Mouse (Mus musculus): Measurements from ENCODE around the gene Kpnb1. TPM values are rescaled to one million over a fixed set of nuclear protein-coding genes. Genes with fewer than 3 reads are reported as not detected.
A peak's percentile ranks its signal among the peaks of the same experiment; 100 is the strongest.
"Not testable (repeated sequence)": the region's sequence is repeated elsewhere in the genome, so short reads cannot be mapped to it uniquely, and the experiment has no call there.

Kpnb1 gene
- polyA plus RNA-seq, 1 experiment from 2014 or later: 39.3 TPM

- peaks cover 3% of the 10 kb centered on the region; the same call in 1 of the 2 replicates for H3K36me3 ChIP-seq
- no peak for ATAC-seq
- no peak overlapping the region for H3K4me2 ChIP-seq
- peaks cover 12% of the 10 kb centered on the region; the same call in 1 of the 2 replicates for H3K27me3 ChIP-seq (replicated peaks)
- H3K9me3 ChIP-seq (replicated peaks): no peaks in the 10 kb centered on the region
- no peak overlapping the region for H3K4me3 ChIP-seq
- no peak overlapping the region for H3K27ac ChIP-seq
- WGBS (ENCODE audit: insufficient replicate concordance): 11% methylated on average over 5 of the region's 5 CpGs
- no peaks in the 10 kb centered on the region for H3K4me1 ChIP-seq
- H3K9ac ChIP-seq: no peak overlapping the region
Measured at GRCm38 (mm10) chr11:97198601-97199000, 10.9 kb upstream of the Kpnb1 start.

GRCm38 (mm10) chr11:97197021-97197420 is 9.3 kb upstream of the Kpnb1 start:
- H3K27me3 ChIP-seq (replicated peaks): peaks cover 12% of the 10 kb centered on the region; the same call in 1 of the 2 replicates
- H3K4me3 ChIP-seq: no peak overlapping the region
- no peaks in the 10 kb centered on the region for H3K9me3 ChIP-seq (replicated peaks)
- H3K4me1 ChIP-seq: no peaks in the 10 kb centered on the region
- 60% methylated on average over 8 of the region's 8 CpGs for WGBS (ENCODE audit: insufficient replicate concordance)
- H3K4me2 ChIP-seq: no peak overlapping the region
- H3K27ac ChIP-seq: no peak overlapping the region
- H3K36me3 ChIP-seq: peaks cover 3% of the 10 kb centered on the region; the same call in 1 of the 2 replicates
- no peak for ATAC-seq
- no peak overlapping the region for H3K9ac ChIP-seq

- Histone ChIP-seq H3K36me3 (peaks cover 8% of the 10 kb centered on the region; the same call in 1 of the 2 replicates), H3K4me3 (no peak overlapping the region), H3K4me1 (no peaks in the 10 kb centered on the region), H3K27me3 (replicated peaks) (peaks cover 12% of the 10 kb centered on the region; the same call in 1 of the 2 replicates), H3K9me3 (replicated peaks) (no peaks in the 10 kb centered on the region), H3K27ac (no peak overlapping the region), H3K4me2 (no peak overlapping the region), H3K9ac (no peak overlapping the region)
- 72% methylated on average over 12 of the region's 12 CpGs for WGBS (ENCODE audit: insufficient replicate concordance)
- no peak for ATAC-seq
Measured at GRCm38 (mm10) chr11:97196541-97196940, 8.9 kb upstream of the Kpnb1 start.

- Histone ChIP-seq H3K27ac (no peak overlapping the region), H3K9ac (no peak overlapping the region), H3K36me3 (peaks cover 8% of the 10 kb centered on the region; the same call in 1 of the 2 replicates), H3K27me3 (replicated peaks) (peaks cover 9% of the 10 kb centered on the region; the same call in 1 of the 2 replicates), H3K9me3 (replicated peaks) (no peaks in the 10 kb centered on the region), H3K4me1 (peaks cover 19% of the 10 kb centered on the region), H3K4me2 (no peak overlapping the region), H3K4me3 (no peak overlapping the region)
- ATAC-seq: no peak
Measured at GRCm38 (mm10) chr11:97192621-97192951, 4.9 kb upstream of the Kpnb1 start.

GRCm38 (mm10) chr11:97191915-97192620 is 4.4 kb upstream of the Kpnb1 start:
- Histone ChIP-seq H3K4me1 (peaks cover 19% of the 10 kb centered on the region), H3K27ac (no peak overlapping the region)

GRCm38 (mm10) chr11:97190992-97191391 is 3.3 kb upstream of the Kpnb1 start:
- Histone ChIP-seq H3K4me2 (no peak overlapping the region), H3K36me3 (peaks cover 16% of the 10 kb centered on the region), H3K27me3 (replicated peaks) (no peaks in the 10 kb centered on the region), H3K9ac (no peak overlapping the region), H3K9me3 (replicated peaks) (no peaks in the 10 kb centered on the region), H3K27ac (no peak overlapping the region), H3K4me3 (no peak overlapping the region), H3K4me1 (peaks cover 26% of the 10 kb centered on the region)
- ATAC-seq: no peak
- WGBS (ENCODE audit: insufficient replicate concordance): 71% methylated on average over 6 of the region's 6 CpGs

More at GRCm38 (mm10) chr11:97191915-97192620, 4.4 kb upstream of the Kpnb1 start:
- Histone ChIP-seq H3K9ac (no peak overlapping the region), H3K4me3 (no peak overlapping the region), H3K36me3 (peaks cover 8% of the 10 kb centered on the region; the same call in 1 of the 2 replicates), H3K4me2 (no peak overlapping the region), H3K9me3 (replicated peaks) (no peaks in the 10 kb centered on the region), H3K27me3 (replicated peaks) (peaks cover 6% of the 10 kb centered on the region; the same call in 1 of the 2 replicates)
- 69% methylated on average over 6 of the region's 6 CpGs for WGBS (ENCODE audit: insufficient replicate concordance)
- no peak for ATAC-seq

- WGBS (ENCODE audit: insufficient replicate concordance): 71% methylated on average over 6 of the region's 6 CpGs
- H3K27ac ChIP-seq: peak overlapping the region; percentile 98
- peak overlapping the region; percentile 98 for H3K4me2 ChIP-seq
- H3K4me3 ChIP-seq: peak overlapping the region; percentile 98
- H3K36me3 ChIP-seq: peaks cover 28% of the 10 kb centered on the region
- H3K27me3 ChIP-seq (replicated peaks); H3K9me3 ChIP-seq (replicated peaks); ATAC-seq: not testable (repeated sequence)
- H3K4me1 ChIP-seq: peaks cover 40% of the 10 kb centered on the region
- peak overlapping the region; percentile 90; the same call in 1 of the 2 replicates for H3K9ac ChIP-seq
Measured at GRCm38 (mm10) chr11:97189645-97190044, 2.0 kb upstream of the Kpnb1 start.

- Histone ChIP-seq H3K4me2 (peak overlapping the region; percentile 98), H3K36me3 (peaks cover 33% of the 10 kb centered on the region), H3K9ac (peak overlapping the region; percentile 90), H3K4me1 (peaks cover 44% of the 10 kb centered on the region), H3K4me3 (peak overlapping the region; percentile 98), H3K9me3 (replicated peaks) (no peaks in the 10 kb centered on the region), H3K27ac (peak overlapping the region; percentile 98), H3K27me3 (replicated peaks) (no peaks in the 10 kb centered on the region)
- ATAC-seq: no peak
- WGBS (ENCODE audit: insufficient replicate concordance): 25% methylated on average over 3 of the region's 3 CpGs
Measured at GRCm38 (mm10) chr11:97189231-97189630, 1.6 kb upstream of the Kpnb1 start.

GRCm38 (mm10) chr11:97188643-97188955 is 918 bp upstream of the Kpnb1 start:
- Histone ChIP-seq H3K9me3 (replicated peaks) (no peaks in the 10 kb centered on the region), H3K9ac (peak overlapping the region; percentile 90), H3K27me3 (replicated peaks) (no peaks in the 10 kb centered on the region), H3K4me1 (peaks cover 50% of the 10 kb centered on the region), H3K36me3 (peaks cover 35% of the 10 kb centered on the region), H3K4me2 (peak overlapping the region; percentile 98), H3K4me3 (peak overlapping the region; percentile 98), H3K27ac (peak overlapping the region; percentile 98)
- 1% methylated on average over 15 of the region's 15 CpGs for WGBS (ENCODE audit: insufficient replicate concordance)
- ATAC-seq: no peak

- peak overlapping the region; percentile 98 for H3K27ac ChIP-seq
- peaks cover 50% of the 10 kb centered on the region for H3K36me3 ChIP-seq
- H3K27me3 ChIP-seq (replicated peaks): no peaks in the 10 kb centered on the region
- WGBS (ENCODE audit: insufficient replicate concordance): 1% methylated on average over 71 of the region's 74 CpGs
- no peaks in the 10 kb centered on the region for H3K9me3 ChIP-seq (replicated peaks)
- peak overlapping the region; percentile 98 for H3K4me3 ChIP-seq
- peaks cover 64% of the 10 kb centered on the region for H3K4me1 ChIP-seq
- peak overlapping the region; percentile 97 for H3K9ac ChIP-seq
- peak overlapping the region; percentile 92 for H3K4me2 ChIP-seq
- ATAC-seq: peak; percentile 71
Measured at GRCm38 (mm10) chr11:97186947-97187763, 526 bp downstream of the Kpnb1 start.

- Histone ChIP-seq H3K4me3 (peak overlapping the region; percentile 98), H3K4me1 (peaks cover 75% of the 10 kb centered on the region), H3K4me2 (peak overlapping the region; percentile 92), H3K9ac (peak overlapping the region; percentile 97), H3K9me3 (replicated peaks) (no peaks in the 10 kb centered on the region), H3K27me3 (replicated peaks) (no peaks in the 10 kb centered on the region), H3K27ac (peak overlapping the region; percentile 75), H3K36me3 (peaks cover 58% of the 10 kb centered on the region)
- 29% methylated on average over 5 of the region's 5 CpGs for WGBS (ENCODE audit: insufficient replicate concordance)
- no peak for ATAC-seq
Measured at GRCm38 (mm10) chr11:97185704-97186614, 1.7 kb downstream of the Kpnb1 start.
